Mouse (Mus musculus): ENCODE results near the gene Spats1. TPM values are rescaled to one million over a fixed set of nuclear protein-coding genes. Genes with fewer than 3 reads are reported as not detected.

The Spats1 gene
- polyA plus RNA-seq, 1 experiment: 4.3 TPM

GRCm38 (mm10) chr17:45473667-45474066 lies 1.5 kb downstream of the Spats1 start:
- no peak for TF ChIP-seq CTCF (IDR thresholded peaks at IDR 0.05; ENCODE audit: extremely low read depth, insufficient read depth, low read length)
- no peak for TF ChIP-seq POLR2A (IDR thresholded peaks at IDR 0.05; ENCODE audit: extremely low read depth, insufficient read depth, low read length)
- H3K4me1 ChIP-seq (ENCODE audit: control insufficient read depth, insufficient read depth, low read length): peaks cover 4% of the 10 kb centered on the region; the same call in 1 of the 2 replicates
- no peak overlapping the region for H3K27ac ChIP-seq (ENCODE audit: insufficient read depth, low read length)
- H3K4me3 ChIP-seq (ENCODE audit: insufficient read depth, low read length): no peak overlapping the region

- Histone ChIP-seq H3K4me1 (ENCODE audit: control insufficient read depth, insufficient read depth, low read length) (peaks cover 4% of the 10 kb centered on the region; the same call in 1 of the 2 replicates), H3K27ac (ENCODE audit: insufficient read depth, low read length) (peak overlapping the region; percentile 17; the same call in 1 of the 2 replicates), H3K4me3 (ENCODE audit: insufficient read depth, low read length) (no peak overlapping the region)
- TF ChIP-seq POLR2A (IDR thresholded peaks at IDR 0.05; ENCODE audit: extremely low read depth, insufficient read depth, low read length): no peak
- no peak for TF ChIP-seq CTCF (IDR thresholded peaks at IDR 0.05; ENCODE audit: extremely low read depth, insufficient read depth, low read length)
Measured at GRCm38 (mm10) chr17:45470726-45471125, 4.5 kb downstream of the Spats1 start.

DNA sequence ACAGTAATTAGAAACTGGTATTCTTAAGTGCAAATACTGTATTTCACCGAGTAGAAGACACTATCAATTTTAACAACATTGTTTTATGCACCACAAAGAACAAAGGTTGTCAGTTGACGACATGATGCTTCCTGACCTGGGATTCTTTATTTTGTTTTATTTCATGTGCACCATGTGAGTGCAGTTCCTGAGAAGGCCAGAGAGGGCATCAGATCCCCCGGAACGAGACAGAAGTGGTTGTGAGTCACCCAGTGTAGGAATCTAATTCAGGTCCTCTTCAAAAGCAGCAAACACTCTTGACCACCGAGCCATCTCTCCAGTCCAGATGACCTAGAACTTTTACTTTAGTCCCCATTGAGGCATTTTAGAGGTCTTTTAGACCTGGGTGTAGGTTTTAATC lies 6.9 kb downstream of the Spats1 start:
- H3K27ac ChIP-seq (ENCODE audit: insufficient read depth, low read length): no peak overlapping the region
- TF ChIP-seq CTCF (IDR thresholded peaks at IDR 0.05; ENCODE audit: extremely low read depth, insufficient read depth, low read length) (no peak), POLR2A (IDR thresholded peaks at IDR 0.05; ENCODE audit: extremely low read depth, insufficient read depth, low read length) (no peak)
- H3K4me3 ChIP-seq (ENCODE audit: insufficient read depth, low read length): no peak overlapping the region
- 0 out of 2 replicates have a peak, but pooled peaks cover 3% of the 10 kb centered on the region for H3K4me1 ChIP-seq (ENCODE audit: control insufficient read depth, insufficient read depth, low read length)

GRCm38 (mm10) chr17:45466701-45467100 lies 8.5 kb downstream of the Spats1 start:
- TF ChIP-seq CTCF (IDR thresholded peaks at IDR 0.05; ENCODE audit: extremely low read depth, insufficient read depth, low read length): no peak
- no peak for TF ChIP-seq POLR2A (IDR thresholded peaks at IDR 0.05; ENCODE audit: extremely low read depth, insufficient read depth, low read length)
- H3K27ac ChIP-seq (ENCODE audit: insufficient read depth, low read length): no peak overlapping the region
- H3K4me3 ChIP-seq (ENCODE audit: insufficient read depth, low read length): no peak overlapping the region
- 0 out of 2 replicates have a peak, but pooled peaks cover 3% of the 10 kb centered on the region for H3K4me1 ChIP-seq (ENCODE audit: control insufficient read depth, insufficient read depth, low read length)

GRCm38 (mm10) chr17:45464255-45464654 lies 11.0 kb downstream of the Spats1 start:
- no peak overlapping the region for H3K27ac ChIP-seq (ENCODE audit: insufficient read depth, low read length)
- TF ChIP-seq CTCF (IDR thresholded peaks at IDR 0.05; ENCODE audit: extremely low read depth, insufficient read depth, low read length) (no peak), POLR2A (IDR thresholded peaks at IDR 0.05; ENCODE audit: extremely low read depth, insufficient read depth, low read length) (no peak)
- no peak overlapping the region for H3K4me3 ChIP-seq (ENCODE audit: insufficient read depth, low read length)
- H3K4me1 ChIP-seq (ENCODE audit: control insufficient read depth, insufficient read depth, low read length): no peaks in the 10 kb centered on the region

DNA sequence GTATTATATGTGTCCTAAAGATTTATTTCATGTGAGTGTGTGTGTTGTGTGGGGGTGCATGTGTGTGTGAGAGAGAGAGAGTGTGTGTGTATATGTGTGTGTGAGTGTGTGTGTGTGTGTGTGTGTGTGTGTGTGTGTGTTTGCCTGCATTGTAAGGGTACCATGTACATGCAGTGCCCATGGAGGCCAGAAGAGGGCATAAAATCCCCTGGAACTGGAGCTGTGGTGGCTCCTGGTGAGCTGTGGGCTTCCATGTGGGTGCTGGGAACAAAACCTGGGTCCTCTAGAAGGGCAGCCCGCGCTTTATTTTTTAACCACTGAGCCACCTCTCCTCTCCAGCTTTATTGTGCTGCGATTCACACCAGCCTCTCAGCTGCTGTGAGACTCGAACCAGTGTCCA lies 12.7 kb downstream of the Spats1 start:
- H3K27ac ChIP-seq (ENCODE audit: insufficient read depth, low read length): no peak overlapping the region

DNA sequence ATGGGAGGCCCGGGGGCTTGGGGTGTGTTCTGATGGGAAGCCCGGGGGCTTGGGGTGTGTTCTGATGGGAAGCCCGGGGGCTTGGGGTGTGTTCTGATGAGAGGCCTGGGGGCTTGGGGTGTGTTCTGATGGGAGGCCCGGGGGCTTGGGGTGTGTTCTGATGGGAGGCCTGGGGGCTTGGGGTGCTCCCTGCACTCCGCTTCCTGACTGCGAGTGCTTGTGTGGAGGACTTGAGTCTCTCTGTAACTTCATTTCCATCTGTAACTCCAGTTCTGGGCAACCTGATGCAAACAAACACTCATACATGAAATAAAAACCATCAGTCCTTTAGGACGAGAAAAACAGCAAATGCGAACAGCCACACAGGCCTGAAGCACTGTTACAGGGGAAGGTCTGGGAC lies 16.2 kb downstream of the Spats1 start:
- no peak overlapping the region for H3K4me3 ChIP-seq (ENCODE audit: insufficient read depth, low read length)

More for the DNA sequence above, 12.7 kb downstream of the Spats1 start:
- TF ChIP-seq POLR2A (IDR thresholded peaks at IDR 0.05; ENCODE audit: extremely low read depth, insufficient read depth, low read length) (no peak), CTCF (IDR thresholded peaks at IDR 0.05; ENCODE audit: extremely low read depth, insufficient read depth, low read length) (no peak)
- H3K4me3 ChIP-seq (ENCODE audit: insufficient read depth, low read length): no peak overlapping the region
- H3K4me1 ChIP-seq (ENCODE audit: control insufficient read depth, insufficient read depth, low read length): no peaks in the 10 kb centered on the region

DNA sequence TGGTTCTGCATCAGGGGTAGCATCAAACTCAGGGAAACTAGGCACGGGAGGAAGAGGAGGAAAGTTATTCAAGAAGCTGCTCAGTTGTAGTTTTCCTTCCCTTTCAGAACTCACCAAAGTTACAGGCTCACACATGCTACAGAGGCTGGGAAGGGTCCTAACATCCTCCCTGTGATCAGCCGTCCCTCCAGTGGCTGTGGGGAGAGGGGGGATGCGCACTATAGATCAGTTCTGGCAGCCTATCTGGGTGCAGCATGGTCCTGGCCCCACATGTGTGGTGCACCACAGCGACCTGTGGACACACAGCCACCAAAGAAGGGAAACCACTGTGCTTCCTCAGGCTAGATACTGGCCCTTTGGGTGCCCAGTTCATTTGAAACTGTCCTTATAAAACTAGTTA lies 16.7 kb downstream of the Spats1 start:
- Histone ChIP-seq H3K4me1 (ENCODE audit: control insufficient read depth, insufficient read depth, low read length) (peaks cover 6% of the 10 kb centered on the region; the same call in 1 of the 2 replicates), H3K4me3 (ENCODE audit: insufficient read depth, low read length) (no peak overlapping the region), H3K27ac (ENCODE audit: insufficient read depth, low read length) (no peak overlapping the region)
- TF ChIP-seq POLR2A (IDR thresholded peaks at IDR 0.05; ENCODE audit: extremely low read depth, insufficient read depth, low read length) (no peak), CTCF (IDR thresholded peaks at IDR 0.05; ENCODE audit: extremely low read depth, insufficient read depth, low read length) (no peak)

More for the DNA sequence above, 16.2 kb downstream of the Spats1 start:
- no peak overlapping the region for H3K27ac ChIP-seq (ENCODE audit: insufficient read depth, low read length)
- H3K4me1 ChIP-seq (ENCODE audit: control insufficient read depth, insufficient read depth, low read length): peaks cover 6% of the 10 kb centered on the region; the same call in 1 of the 2 replicates
- no peak for TF ChIP-seq POLR2A (IDR thresholded peaks at IDR 0.05; ENCODE audit: extremely low read depth, insufficient read depth, low read length)
- no peak for TF ChIP-seq CTCF (IDR thresholded peaks at IDR 0.05; ENCODE audit: extremely low read depth, insufficient read depth, low read length)

GRCm38 (mm10) chr17:45457487-45457886 lies 17.7 kb downstream of the Spats1 start:
- Histone ChIP-seq H3K27ac (ENCODE audit: insufficient read depth, low read length) (no peak overlapping the region), H3K4me3 (ENCODE audit: insufficient read depth, low read length) (no peak overlapping the region), H3K4me1 (ENCODE audit: control insufficient read depth, insufficient read depth, low read length) (peaks cover 6% of the 10 kb centered on the region; the same call in 1 of the 2 replicates)
- no peak for TF ChIP-seq POLR2A (IDR thresholded peaks at IDR 0.05; ENCODE audit: extremely low read depth, insufficient read depth, low read length)
- no peak for TF ChIP-seq CTCF (IDR thresholded peaks at IDR 0.05; ENCODE audit: extremely low read depth, insufficient read depth, low read length)

Measured in cortical plate, adult 2 months (tissue).